Mouse (Mus musculus) liver, embryonic 14.5 days (tissue): ENCODE data around the gene Emc6. TPM values are rescaled to one million over a fixed set of nuclear protein-coding genes. Genes with fewer than 3 reads are reported as not detected.

Experiments used
- ATAC-seq: fragments of 200-750 bp; cut with Nextera tagmentation; 2 replicates; pipeline ENCODE4 v1.8.0; 2017; ENCODE audit warnings: moderate number of reproducible peaks, mild to moderate bottlenecking, moderate library complexity; ENCODE audit not compliant: insufficient read depth
- DNase-seq, 3 experiments: peaks; one replicate each; pipeline ENCODE4 v3.0.0-alpha.2; 2012 to 2013; ENCODE audit warnings: low read depth in 3 of 3, low spot score in 3 of 3
- H3K27ac ChIP-seq: fragments of 300-500 bp; sonication (generic); 2 replicates; pipeline ENCODE4 v1.5.1; 2014; ENCODE audit warnings: moderate library complexity, mild to moderate bottlenecking, control low read depth, inconsistent platforms
- H3K27me3 ChIP-seq: fragments of 300-500 bp; sonication (generic); 2 replicates; pipeline ENCODE4 v1.6.1; 2014; ENCODE audit warnings: mild to moderate bottlenecking, low read length, moderate library complexity; ENCODE audit not compliant: control insufficient read depth, insufficient read depth
- H3K36me3 ChIP-seq: fragments of 300-500 bp; sonication (generic); replicated peaks from 2 replicates; pipeline ENCODE4 v1.6.1; 2014; ENCODE audit warnings: low read depth; ENCODE audit not compliant: control insufficient read depth, insufficient read depth
- H3K4me1 ChIP-seq, 2 experiments: fragments of 200-500 bp in 1 of 2; fragments of 300-500 bp in 1 of 2; sonication (generic) in 1 of 2; replicated peaks; 2 replicates each; pipeline ENCODE4 v1.6.1; 2012 to 2014; ENCODE audit warnings: antibody characterized with exemption in 1 of 2, inconsistent platforms in 1 of 2, low read length in 1 of 2; ENCODE audit not compliant: control insufficient read depth in 2 of 2, insufficient read depth in 2 of 2
- H3K4me2 ChIP-seq: fragments of 300-500 bp; sonication (generic); 2 replicates; pipeline ENCODE4 v1.6.1; 2014; ENCODE audit warnings: low read depth, mild to moderate bottlenecking, control low read depth, moderate library complexity
- H3K4me3 ChIP-seq, 2 experiments: fragments of 200-500 bp in 1 of 2; fragments of 300-500 bp in 1 of 2; sonication (generic) in 1 of 2; 2 replicates each; pipeline ENCODE4 v1.5.1; 2012 to 2014; ENCODE audit warnings: low read depth in 2 of 2, low read length in 2 of 2, mild to moderate bottlenecking in 2 of 2, control low read depth in 1 of 2, inconsistent platforms in 1 of 2, moderate library complexity in 1 of 2; ENCODE audit not compliant: insufficient read depth in 1 of 2
- H3K9ac ChIP-seq: fragments of 300-500 bp; sonication (generic); replicated peaks from 2 replicates; pipeline ENCODE4 v1.6.1; 2014; ENCODE audit warnings: mild to moderate bottlenecking, control low read depth, moderate library complexity
- H3K9me3 ChIP-seq: fragments of 300-500 bp; sonication (generic); 2 replicates; pipeline ENCODE4 v1.6.1; 2016; ENCODE audit warnings: low read length, mixed read lengths; ENCODE audit not compliant: control insufficient read depth
- CTCF ChIP-seq: IDR thresholded peaks from 2 replicates; pipeline ENCODE4 v1.5.1; 2016; ENCODE audit warnings: antibody characterized with exemption, low read depth, control low read depth
- EP300 ChIP-seq: IDR thresholded peaks from 2 replicates; pipeline ENCODE4 v1.6.1; 2016; ENCODE audit warnings: antibody characterized with exemption, low read depth
- WGBS: fragments of 180-500 bp; shearing (Covaris S2); extraction: QIAGEN DNeasy Blood & Tissue Kit; methylation state at CpG from one replicate; pipeline ENCODE4 v1.1.7; 2014; ENCODE audit not compliant: insufficient replicate concordance; 5-methylcytosine and 5-hydroxymethylcytosine counted together
- polyA plus RNA-seq, 2 experiments: library from polyadenylated mRNA; depleted of rRNA in 1 of 2; stranded (reverse) in 1 of 2; unstranded in 1 of 2; fragments of >200 nt; fragmentation: Nextera tagmentation in 1 of 2; extraction: Ambion mirVana in 1 of 2; gene quantifications; 2 replicates each; pipeline versions ENCODE4 v1.2.1 to v1.2.3; 2012 to 2014

Emc6 gene
- polyA plus RNA-seq, 2 experiments: 40.1 to 80.3 TPM

GRCm38 (mm10) chr11:73146026-73146974, 30.5 kb downstream of the Emc6 start:
- Histone ChIP-seq H3K27ac (no peak overlapping the region), H3K4me2 (no peak overlapping the region), H3K4me3 (no peak overlapping the region), H3K9ac (no peak overlapping the region), H3K9me3 (no peaks in the 10 kb centered on the region), H3K36me3 (no peaks in the 10 kb centered on the region), H3K27me3 (no peaks in the 10 kb centered on the region), H3K4me1 (no peaks in the 10 kb centered on the region)
- ATAC-seq (no peak), DNase-seq (no peak)
- 64% methylated on average over 11 of the region's 11 CpGs for WGBS
- TF ChIP-seq CTCF: no peak
- TF ChIP-seq EP300: no peak

GRCm38 (mm10) chr11:73144261-73144681, 32.6 kb downstream of the Emc6 start:
- TF ChIP-seq CTCF (no peak), EP300 (no peak)
- ATAC-seq (no peak), DNase-seq (no peak)
- Histone ChIP-seq H3K4me2 (no peak overlapping the region), H3K4me3 (no peak overlapping the region), H3K9ac (no peak overlapping the region), H3K9me3 (no peaks in the 10 kb centered on the region), H3K4me1 (no peaks in the 10 kb centered on the region), H3K27ac (no peak overlapping the region), H3K27me3 (no peaks in the 10 kb centered on the region), H3K36me3 (no peaks in the 10 kb centered on the region)
- WGBS: 48% methylated on average over 1 of the region's 1 CpGs

GRCm38 (mm10) chr11:73137591-73138501, 39.0 kb downstream of the Emc6 start, which contains the start of gene Haspin:
TSS of gene Haspin (minus strand) at chr11:73138294.
- peak; percentile 77 for TF ChIP-seq EP300
- peak; percentile 91 for TF ChIP-seq CTCF
- Histone ChIP-seq H3K9ac (peak within 1 kb of the TSS; percentile 90), H3K27ac (peak within 1 kb of the TSS; percentile 20; the same call in 1 of the 2 replicates), H3K4me3 (peak within 1 kb of the TSS; percentile 82 to 97), H3K27me3 (no peaks in the 10 kb centered on the region), H3K9me3 (no peaks in the 10 kb centered on the region), H3K4me2 (peak within 1 kb of the TSS; percentile 87), H3K4me1 (peaks cover 21 to 30% of the 10 kb centered on the region in 2 experiments), H3K36me3 (peaks cover 20% of the 10 kb centered on the region)
- DNase-seq: peak; percentile 76 to 83 (median 78)
- peak; percentile 96 for ATAC-seq
- WGBS: under 1% methylated on average over 84 of the region's 84 CpGs

GRCm38 (mm10) chr11:73137116-73137515, 39.7 kb downstream of the Emc6 start:
- no peak for ATAC-seq
- WGBS: 7% methylated on average over 11 of the region's 11 CpGs
- TF ChIP-seq CTCF: no peak
- no peak for TF ChIP-seq EP300
- no peak for DNase-seq
- Histone ChIP-seq H3K27me3 (no peaks in the 10 kb centered on the region), H3K36me3 (peaks cover 20% of the 10 kb centered on the region), H3K27ac (no peak overlapping the region), H3K4me2 (peak overlapping the region; percentile 87), H3K9me3 (no peaks in the 10 kb centered on the region), H3K4me1 (peaks cover 21 to 30% of the 10 kb centered on the region in 2 experiments), H3K9ac (peak overlapping the region; percentile 90), H3K4me3 (peak overlapping the region; percentile 82 to 97)
